Mouse (Mus musculus): ENCODE measurements around the gene Aff3.

Gene Aff3

GRCm38 (mm10) chr1:38332919-38333318 lies 331.8 kb downstream of the Aff3 start:
- no peak for DNase-seq (ENCODE audit: extremely low read depth, low read depth)

DNA sequence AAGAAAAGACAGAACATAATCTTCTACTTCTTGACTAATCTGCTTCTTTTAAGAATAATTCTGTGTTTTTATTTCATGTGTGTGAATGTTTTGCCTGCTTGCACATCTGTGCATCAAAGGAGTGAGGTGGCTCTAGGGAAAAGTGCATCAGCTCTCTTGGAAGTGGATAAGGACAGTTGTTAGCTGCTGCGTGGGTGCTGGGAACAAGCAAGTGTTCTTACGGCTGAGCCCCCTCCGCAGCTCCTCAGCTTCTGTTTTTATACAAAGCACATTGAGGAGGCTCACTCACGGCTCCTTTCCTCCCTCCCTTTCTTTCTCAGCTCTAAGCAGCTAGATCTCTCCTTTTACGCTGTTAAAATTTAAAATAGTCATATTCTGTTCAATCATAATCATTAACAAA lies 340.5 kb downstream of the Aff3 start:
- no peak for DNase-seq (ENCODE audit: extremely low read depth, low read depth)

DNA sequence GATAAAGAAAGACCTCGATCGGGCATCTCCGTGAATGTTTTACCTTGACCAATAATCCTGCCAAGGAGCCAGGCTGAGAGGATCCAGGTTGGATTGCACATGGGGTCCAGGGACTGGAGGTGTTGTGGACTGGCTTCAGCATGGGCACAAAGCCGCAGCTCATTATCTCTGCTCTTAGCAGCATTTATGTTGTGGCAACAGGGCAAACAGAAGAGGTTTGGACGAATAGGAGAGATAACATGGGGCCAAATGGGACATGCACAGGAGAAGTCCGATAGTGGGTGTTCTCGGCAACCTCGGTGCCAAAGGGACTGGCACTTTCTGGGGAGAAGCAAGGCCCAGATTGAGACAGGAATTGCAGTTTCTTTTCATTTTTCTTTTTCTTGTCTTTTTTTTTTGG lies 342.9 kb downstream of the Aff3 start:
- no peak for DNase-seq (ENCODE audit: extremely low read depth, low read depth)

- DNase-seq (ENCODE audit: extremely low read depth, low read depth), result peak; percentile 96
Measured at GRCm38 (mm10) chr1:38320971-38321305, 343.8 kb downstream of the Aff3 start.

DNA sequence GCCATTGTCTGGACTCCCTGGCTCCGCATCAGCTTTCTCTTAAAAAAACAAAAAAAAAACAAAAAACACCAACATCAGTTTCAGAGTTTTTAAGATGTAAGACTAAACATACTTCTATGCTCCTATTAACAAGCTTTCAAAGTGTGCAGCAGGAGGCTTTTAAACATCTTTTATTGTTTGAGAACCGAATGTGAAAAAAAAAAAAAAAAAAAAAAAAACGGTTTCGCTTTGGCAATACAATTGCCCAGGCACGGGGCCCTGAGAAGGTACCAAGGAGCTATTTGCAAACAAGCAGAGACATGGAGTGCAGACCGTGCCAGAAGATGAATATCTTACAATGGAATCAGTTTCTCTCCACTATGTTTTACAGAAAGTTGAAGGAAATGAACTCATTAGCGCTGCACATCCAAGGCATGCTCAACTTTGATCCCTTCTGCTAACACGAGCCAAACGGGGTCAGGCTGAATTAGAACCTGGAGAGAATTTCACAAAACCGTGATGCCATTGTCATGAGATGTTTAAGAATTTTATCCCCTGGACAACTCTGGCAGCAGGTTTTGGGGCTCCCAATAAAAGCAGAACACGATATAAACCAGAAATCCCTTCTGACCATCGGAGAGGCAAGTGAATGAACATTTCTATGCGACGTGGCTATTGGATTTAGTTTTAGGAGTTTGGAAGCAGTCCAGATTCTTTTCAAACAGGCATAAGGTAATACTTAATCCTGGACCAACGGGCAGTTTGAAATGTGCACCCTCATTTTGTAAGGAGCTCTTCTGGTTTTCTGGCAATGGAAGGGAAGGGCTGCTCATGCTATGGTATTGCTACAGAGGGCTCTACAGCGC lies 344.4 kb downstream of the Aff3 start:
- DNase-seq (ENCODE audit: extremely low read depth, low read depth), result no peak

- no peak for DNase-seq (ENCODE audit: extremely low read depth, low read depth)
Measured at GRCm38 (mm10) chr1:38318614-38319013, 346.1 kb downstream of the Aff3 start.

DNA sequence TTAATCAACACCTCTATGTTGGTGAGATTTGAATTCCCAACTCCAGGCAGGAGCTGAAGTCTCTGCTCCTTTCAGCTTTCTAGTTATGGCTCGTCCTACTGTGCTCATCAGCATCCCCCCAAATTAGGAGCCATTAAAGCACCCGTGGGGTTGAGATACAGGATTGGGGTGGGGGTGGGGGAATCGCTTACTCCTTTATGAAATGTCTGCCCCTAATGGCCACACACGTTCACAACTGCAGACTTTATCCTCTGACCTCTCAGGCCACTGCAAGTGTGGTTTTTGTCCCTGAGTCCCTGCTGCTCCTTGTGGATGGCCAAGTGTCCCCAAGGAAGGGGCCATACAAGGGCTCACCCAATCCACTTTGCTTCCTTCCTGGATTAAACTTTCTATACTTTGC lies 348.8 kb downstream of the Aff3 start:
- no peak for DNase-seq (ENCODE audit: extremely low read depth, low read depth)

DNA sequence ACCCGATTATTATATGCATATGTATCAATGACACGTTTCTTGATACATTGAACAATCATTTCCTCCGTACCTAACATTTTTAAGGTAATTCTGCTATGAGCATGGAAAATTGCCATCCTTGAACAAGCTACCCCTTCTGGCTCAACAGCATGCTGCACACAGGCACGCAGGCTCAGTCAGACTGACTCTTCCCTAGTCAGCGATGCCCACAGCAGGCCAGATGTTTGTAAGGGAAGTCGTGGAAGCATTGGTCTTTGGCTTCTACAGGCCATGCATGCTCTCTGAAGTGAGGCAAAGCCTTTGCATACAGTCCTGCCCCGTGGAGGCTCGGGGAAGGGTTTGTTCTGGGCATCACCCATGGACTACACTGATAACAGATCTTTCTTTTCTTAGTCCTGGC lies 354.3 kb downstream of the Aff3 start:
- no peak for DNase-seq (ENCODE audit: extremely low read depth, low read depth)

GRCm38 (mm10) chr1:38310076-38310475 lies 354.7 kb downstream of the Aff3 start:
- DNase-seq (ENCODE audit: extremely low read depth, low read depth), result no peak

- no peak for DNase-seq (ENCODE audit: extremely low read depth, low read depth)
Measured at GRCm38 (mm10) chr1:38309341-38309740, 355.4 kb downstream of the Aff3 start.

DNA sequence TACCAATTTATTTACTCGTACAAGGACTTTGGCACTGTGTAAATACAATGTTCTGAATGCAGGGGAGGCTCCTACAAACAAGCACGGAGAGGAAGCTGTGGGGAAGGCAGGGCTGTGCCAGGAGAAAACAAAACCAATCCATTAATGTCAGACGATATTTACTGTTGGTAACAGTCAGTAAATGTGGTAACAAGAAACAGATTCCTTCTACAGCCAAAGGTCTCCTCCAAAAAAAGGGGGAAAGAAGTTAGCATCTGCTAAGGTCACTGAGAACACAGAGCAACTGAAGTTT lies 356.1 kb downstream of the Aff3 start:
- DNase-seq (ENCODE audit: extremely low read depth, low read depth), result no peak

DNA sequence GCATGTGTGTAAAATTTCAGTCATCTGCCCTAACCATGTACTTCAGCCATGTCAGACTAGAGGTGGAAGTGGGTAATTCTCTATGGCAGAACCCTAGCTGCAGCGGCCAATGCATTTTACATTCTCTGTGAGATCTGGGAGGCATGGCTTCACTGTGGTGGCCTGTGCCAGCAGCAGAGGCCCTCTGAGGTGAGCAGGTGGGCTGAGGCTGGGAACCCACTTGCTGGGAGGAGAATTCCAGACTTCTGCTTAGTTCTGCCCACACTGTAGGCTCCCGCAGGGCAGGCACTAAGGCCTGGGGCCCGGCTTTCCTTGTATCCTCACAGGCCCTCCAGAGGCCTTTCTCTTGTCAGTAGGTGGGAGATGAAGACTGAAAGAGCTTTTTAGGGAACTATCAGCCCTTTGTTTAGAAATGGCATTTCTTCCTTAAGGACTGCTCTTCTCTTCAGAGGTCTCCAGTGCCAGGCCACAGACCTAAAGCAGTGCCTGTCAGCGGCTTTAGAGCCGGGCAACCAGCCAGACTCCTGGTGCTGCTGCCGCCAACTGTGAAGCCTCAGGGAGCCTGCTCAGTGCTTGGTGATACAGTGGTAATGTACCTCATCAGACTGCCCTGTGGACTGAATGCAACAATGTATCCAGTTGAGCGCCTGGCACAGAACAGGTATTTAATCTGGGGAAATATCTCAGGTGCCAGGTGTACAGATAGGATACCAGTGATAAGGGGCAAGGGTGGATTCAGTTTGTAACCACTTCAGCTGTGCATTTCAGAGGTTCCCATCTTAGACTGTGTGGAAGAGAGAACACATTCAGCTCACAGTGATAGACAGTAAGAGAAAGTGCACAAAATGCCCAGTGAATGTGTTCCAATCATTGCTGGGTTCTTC lies 356.7 kb downstream of the Aff3 start:
- no peak for DNase-seq (ENCODE audit: extremely low read depth, low read depth)

- DNase-seq (ENCODE audit: extremely low read depth, low read depth), result no peak
Measured at GRCm38 (mm10) chr1:38307234-38307633, 357.5 kb downstream of the Aff3 start.

GRCm38 (mm10) chr1:38306146-38306545 lies 358.6 kb downstream of the Aff3 start:
- no peak for DNase-seq (ENCODE audit: extremely low read depth, low read depth)

GRCm38 (mm10) chr1:38304376-38304775 lies 360.4 kb downstream of the Aff3 start:
- no peak for DNase-seq (ENCODE audit: extremely low read depth, low read depth)

DNA sequence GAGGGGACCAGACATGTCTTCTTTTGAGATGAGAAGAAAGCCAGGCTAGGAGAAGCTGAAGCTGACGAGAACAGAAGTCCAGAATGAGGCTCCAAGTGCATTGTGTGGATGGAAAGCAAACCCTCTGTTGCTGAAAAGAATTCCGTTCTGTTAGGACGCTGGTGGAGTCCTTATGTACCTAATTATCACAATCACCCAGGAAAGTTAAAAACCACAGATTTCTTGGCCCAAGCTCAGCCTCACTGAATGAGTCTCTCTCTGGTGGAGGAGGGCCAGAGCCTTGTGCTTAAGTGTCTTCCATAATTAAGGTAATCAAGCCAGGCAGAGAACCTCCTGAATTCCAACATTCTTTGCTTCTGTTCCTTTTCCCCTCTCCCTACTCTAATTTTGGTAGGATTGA lies 366.5 kb downstream of the Aff3 start:
- no peak for DNase-seq (ENCODE audit: extremely low read depth, low read depth)

- DNase-seq (ENCODE audit: extremely low read depth, low read depth), result no peak
Measured at GRCm38 (mm10) chr1:38294906-38295305, 369.8 kb downstream of the Aff3 start.

DNA sequence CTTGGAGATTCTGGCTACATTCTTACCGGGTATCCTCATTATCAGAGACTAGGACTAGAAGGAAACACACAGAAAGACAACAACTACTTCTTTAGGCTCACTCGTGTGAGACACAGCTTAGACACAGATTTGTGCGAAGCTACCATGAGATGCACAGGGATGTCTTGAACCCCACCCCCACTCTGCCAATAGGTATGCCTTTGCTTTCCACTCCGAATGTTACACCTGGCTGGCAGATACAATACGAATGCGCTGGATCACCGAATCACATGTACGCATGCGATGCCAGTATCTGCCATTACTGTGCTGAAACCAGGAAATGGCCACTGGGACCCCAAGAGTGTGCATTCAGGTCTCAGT lies 370.4 kb downstream of the Aff3 start:
- no peak for DNase-seq (ENCODE audit: extremely low read depth, low read depth)

GRCm38 (mm10) chr1:38293671-38294335 lies 371.0 kb downstream of the Aff3 start:
- no peak for DNase-seq (ENCODE audit: extremely low read depth, low read depth)

- DNase-seq (ENCODE audit: extremely low read depth, low read depth), result no peak
Measured at GRCm38 (mm10) chr1:38292851-38293250, 371.9 kb downstream of the Aff3 start.

DNA sequence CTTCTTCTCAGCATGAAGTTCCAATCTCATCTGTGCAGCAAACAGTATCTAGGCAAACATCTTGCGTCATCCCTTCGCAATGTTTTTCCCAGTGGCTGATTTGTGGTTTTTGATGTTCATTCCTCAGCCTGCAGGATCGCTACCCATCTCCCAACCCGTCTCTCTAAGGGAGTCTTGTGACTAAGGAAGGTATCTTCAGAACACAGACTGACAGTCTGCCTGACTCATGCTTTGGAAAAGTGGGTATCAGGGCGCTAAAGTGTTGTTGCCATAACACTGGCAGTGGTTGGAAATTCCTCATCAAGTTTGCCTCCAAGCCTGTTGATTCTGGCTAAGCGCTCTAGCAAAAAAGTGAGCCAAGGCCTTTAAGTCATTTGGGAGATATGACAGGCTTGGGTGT lies 372.8 kb downstream of the Aff3 start:
- DNase-seq (ENCODE audit: extremely low read depth, low read depth), result no peak

DNA sequence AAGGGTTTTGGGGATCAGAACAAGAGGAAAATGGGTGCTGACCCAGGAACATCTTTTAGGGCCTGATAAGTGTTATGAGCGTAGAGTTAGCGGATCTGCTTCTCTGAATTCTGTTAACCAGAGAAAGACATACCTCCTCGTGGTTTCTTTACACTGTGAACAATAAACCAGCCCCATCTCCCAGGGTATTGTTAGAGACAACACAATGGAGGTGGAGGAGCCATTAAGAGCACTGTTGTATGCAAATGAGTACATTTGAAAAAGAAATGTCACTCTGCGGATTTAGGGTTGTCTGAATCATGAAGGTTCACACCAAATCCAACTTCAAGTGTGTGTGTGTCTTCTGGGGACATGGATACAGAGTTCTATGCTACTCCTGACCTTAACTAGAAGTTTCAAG lies 373.3 kb downstream of the Aff3 start:
- no peak for DNase-seq (ENCODE audit: extremely low read depth, low read depth)
